Mouse (Mus musculus) olfactory bulb, adult 2 months (tissue): ENCODE data around the gene Tmem235.

ENCODE experiments used
- CTCF ChIP-seq: fragments of 200-500 bp; IDR thresholded peaks from 2 replicates; pipeline ENCODE4 v1.5.1; 2012; ENCODE audit warnings: low read depth, mild to moderate bottlenecking, low read length, moderate library complexity; ENCODE audit not compliant: insufficient read depth
- POLR2A ChIP-seq: fragments of 200-500 bp; IDR thresholded peaks from 2 replicates; pipeline ENCODE4 v1.6.1; 2012; ENCODE audit warnings: mild to moderate bottlenecking, low read depth, low read length, moderate library complexity; ENCODE audit not compliant: insufficient read depth

DNA sequence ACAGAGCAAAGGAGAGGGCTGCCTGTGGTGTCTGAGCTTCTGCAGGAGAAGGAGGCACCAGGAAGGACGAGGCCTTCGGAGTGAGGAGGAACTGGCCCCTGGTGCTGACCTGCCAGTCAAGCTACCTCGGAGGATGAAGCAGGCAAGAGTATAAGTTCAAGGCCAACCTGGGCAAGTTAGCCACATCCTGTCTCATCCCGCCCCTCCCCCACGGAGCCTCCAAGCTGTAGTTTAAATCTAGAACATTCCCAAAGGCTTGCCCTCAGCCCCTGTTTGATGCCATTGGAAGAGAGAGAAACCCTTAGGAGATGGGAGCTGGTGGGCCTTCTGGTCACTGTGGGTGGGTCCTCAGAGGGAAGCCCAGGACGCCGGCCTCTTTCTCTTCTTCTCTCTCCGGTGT is 43.9 kb downstream of the Tmem235 start:
- TF ChIP-seq CTCF (no peak), POLR2A (no peak)
